Mouse (Mus musculus) layer of hippocampus, postnatal 10 days (tissue): ENCODE data around the gene Wfdc18. TPM values are rescaled to one million over a fixed set of nuclear protein-coding genes. Genes with fewer than 3 reads are reported as not detected.
A peak's percentile ranks its signal among the peaks of the same experiment; 100 is the strongest.

ENCODE experiments used
- DNase-seq, 2 experiments: peaks; one replicate each; pipeline ENCODE4 v3.0.0; 2021; ENCODE audit warnings: low spot score in 2 of 2
- total RNA-seq, 2 experiments: library from RNA; stranded (reverse); gene quantifications; 2 replicates each; pipeline ENCODE4 v1.2.3; 2021

The Wfdc18 gene
- total RNA-seq, 2 experiments from 2014 or later: not detected

GRCm38 (mm10) chr11:83742731-83743355 is 34.0 kb downstream of the Wfdc18 start:
- DNase-seq: no peak

GRCm38 (mm10) chr11:83743525-83743924 is 34.7 kb downstream of the Wfdc18 start:
- DNase-seq: no peak

GRCm38 (mm10) chr11:83746152-83746551 is 37.3 kb downstream of the Wfdc18 start:
- no peak for DNase-seq

- no peak for DNase-seq
Observed at GRCm38 (mm10) chr11:83746681-83747080, 37.9 kb downstream of the Wfdc18 start, which contains the start of gene Wfdc21. Wfdc21 (plus strand) TSS chr11:83746940.

- no peak for DNase-seq
Observed at GRCm38 (mm10) chr11:83747376-83748265, 38.8 kb downstream of the Wfdc18 start.

- peak; percentile 91 to 94 for DNase-seq
Observed at GRCm38 (mm10) chr11:83753581-83754181, 44.9 kb downstream of the Wfdc18 start, which contains the start of gene Heatr6. Heatr6 (plus strand) TSS chr11:83753696.

- DNase-seq: no peak
Observed at GRCm38 (mm10) chr11:83754227-83754626, 45.4 kb downstream of the Wfdc18 start.

Other genes with a start within 250 kb of the Wfdc18 start
- 1 to 10 TPM; 3.9 to 4.3 TPM for gene Mmp28, start 245.9 kb upstream of the Wfdc18 start, total RNA-seq
- gene Taf15, start 235.9 kb upstream of the Wfdc18 start, total RNA-seq: 10 to 100 TPM; 68.2 to 76.1 TPM
- gene Heatr9, start 186.8 kb upstream of the Wfdc18 start, total RNA-seq: not detected
- not detected for gene Ccl5, start 178.5 kb upstream of the Wfdc18 start, total RNA-seq
- 1 to 10 TPM; 1.9 to 3.0 TPM for gene Ccl9, start 130.4 kb upstream of the Wfdc18 start, total RNA-seq
- 1 to 10 TPM; 1.1 to 1.7 TPM for gene Ccl6, start 115.9 kb upstream of the Wfdc18 start, total RNA-seq
- gene Rpl9-ps1, start 63.4 kb upstream of the Wfdc18 start, total RNA-seq: not detected
- under 1 TPM in 1 of 2 experiments, not detected in 1; 0.62 TPM for gene Ccl3, start 59.7 kb upstream of the Wfdc18 start, total RNA-seq
- gene Ccl4, start 46.4 kb upstream of the Wfdc18 start, total RNA-seq: not detected
- gene Wfdc17, start 5.0 kb upstream of the Wfdc18 start, total RNA-seq: not detected
- not detected for gene Wfdc21, start 37.9 kb downstream of the Wfdc18 start, total RNA-seq
- 10 to 100 TPM; 19.6 to 20.8 TPM for gene Heatr6, start 44.7 kb downstream of the Wfdc18 start, total RNA-seq
- gene Hnf1b, start 141.0 kb downstream of the Wfdc18 start, total RNA-seq: under 1 TPM in 1 of 2 experiments, not detected in 1; 0.21 TPM
- 10 to 100 TPM; 12.1 to 12.7 TPM for gene Ddx52, start 233.0 kb downstream of the Wfdc18 start, total RNA-seq